Mouse (Mus musculus) pancreas, adult 10 weeks (tissue): ENCODE results near the gene Spata45. TPM values are rescaled to one million over a fixed set of nuclear protein-coding genes. Genes with fewer than 3 reads are reported as not detected.

ENCODE experiments used
- polyA plus RNA-seq: library from polyadenylated mRNA; stranded (reverse); fragments of 350-450 nt; fragmentation: Illumina TruSeq; extraction: RNeasy Lipid Tissue Mini Kit (QIAGEN cat#74804); gene quantifications from one replicate; pipeline ENCODE4 v1.2.3, GENCODE M21; 2015; ENCODE audit warnings: low read depth, low replicate concordance; ENCODE audit not compliant: insufficient read depth

The Spata45 gene
- not detected for polyA plus RNA-seq

GRCm38 (mm10) chr1:191036554-191037334 is at the start of gene Spata45:
Gene Spata45 (plus strand): TSS chr1:191036639.

GRCm38 (mm10) chr1:191026021-191026713 is 10.3 kb upstream of the Spata45 start, which contains the start of gene Flvcr1:
Gene Flvcr1 (minus strand): TSS chr1:191026158.

GRCm38 (mm10) chr1:191062781-191063485 is 26.5 kb downstream of the Spata45 start, which contains the start of the genes Tatdn3 and Nsl1:
Gene Tatdn3 (minus strand): TSS chr1:191062932.
Gene Nsl1 (plus strand): TSS chr1:191063012.

Other genes starting within 250 kb of the Spata45 start
- 5.1 TPM for gene Rps6kc1, start 124.9 kb upstream of the Spata45 start, polyA plus RNA-seq
- 7.1 TPM for gene Angel2, start 111.5 kb upstream of the Spata45 start, polyA plus RNA-seq
- gene Vash2, start 57.3 kb upstream of the Spata45 start, polyA plus RNA-seq = not detected
- 3.6 TPM for gene Flvcr1, start 10.5 kb upstream of the Spata45 start, polyA plus RNA-seq
- gene Tatdn3, start 26.3 kb downstream of the Spata45 start, polyA plus RNA-seq = 10.7 TPM
- gene Nsl1, start 26.4 kb downstream of the Spata45 start, polyA plus RNA-seq = not detected
- 1.9 TPM for gene Batf3, start 61.2 kb downstream of the Spata45 start, polyA plus RNA-seq
- gene Fam71a, start 128.2 kb downstream of the Spata45 start, polyA plus RNA-seq = not detected
- 6.2 TPM for gene Atf3, start 181.4 kb downstream of the Spata45 start, polyA plus RNA-seq